Comparison of ENCODE assay signal across 13 mouse cellular contexts in genomic region chr5:117997434-117997970, GRCm38 (mm10). TPM values are rescaled to one million over a fixed set of nuclear protein-coding genes. Genes with fewer than 3 reads are reported as not detected.
DNase-seq lines count a peak whose midpoint lies in the region; ATAC-seq lines count a peak whose summit lies in the region.
"Had no signal": no experiment of that assay in that cellular context is flagged by ENCODE, and none has a peak within 500 bp of the region (broad histone marks: within the 10 kb centered on the region; RNA-seq: fewer than 3 reads in every experiment).

No protein-coding gene starts in this region.

- no peaks in the 10 kb centered on the region for H3K9me3 ChIP-seq in heart, embryonic 10.5 days
- no peaks in the 10 kb centered on the region for H3K9me3 ChIP-seq in stomach, embryonic 14.5 days (ENCODE audit: control insufficient read depth, low read depth, low read length)
- H3K9me3 ChIP-seq: embryonic facial prominence, embryonic 10.5 days; midbrain, embryonic 13.5 days; neural tube, embryonic 12.5 days had no signal

- peak; percentile 75 for ATAC-seq in stomach, embryonic 14.5 days (ENCODE audit: insufficient number of reproducible peaks, insufficient read depth, low FRiP score, low read depth)
- ATAC-seq: midbrain, embryonic 13.5 days had no signal

- H3K9ac ChIP-seq in stomach, embryonic 14.5 days (replicated peaks; ENCODE audit: low read depth, low read length), result no peak overlapping the region
- H3K9ac ChIP-seq: midbrain, embryonic 13.5 days; neural tube, embryonic 12.5 days had no signal

- intact Hi-C loops in heart, postnatal 36 days (cut with DNase I), result no loop called here

- H3K4me2 ChIP-seq in stomach, embryonic 14.5 days (replicated peaks; ENCODE audit: low read depth, low read length), result no peak overlapping the region
- H3K4me2 ChIP-seq: midbrain, embryonic 13.5 days; neural tube, embryonic 12.5 days had no signal

- peaks cover 24% of the 10 kb centered on the region for H3K4me1 ChIP-seq in heart, embryonic 10.5 days
- H3K4me1 ChIP-seq in stomach, embryonic 14.5 days (ENCODE audit: control insufficient read depth, insufficient read depth, low read length), result no peaks in the 10 kb centered on the region
- H3K4me1 ChIP-seq: midbrain, embryonic 13.5 days; neural tube, embryonic 12.5 days had no signal

- no peaks in the 10 kb centered on the region for H3K27me3 ChIP-seq in heart, embryonic 10.5 days (ENCODE audit: insufficient read depth, poor library complexity, severe bottlenecking)
- H3K27me3 ChIP-seq in stomach, embryonic 14.5 days (ENCODE audit: control insufficient read depth, insufficient read depth, low read length), result no peaks in the 10 kb centered on the region
- H3K27me3 ChIP-seq: midbrain, embryonic 13.5 days; neural tube, embryonic 12.5 days had no signal

- H3K27ac ChIP-seq in heart, embryonic 10.5 days, result peak overlapping the region; percentile 49; the same call in 1 of the 2 replicates
- peak overlapping the region; percentile 33; the same call in 1 of the 2 replicates for H3K27ac ChIP-seq in stomach, embryonic 14.5 days (ENCODE audit: low read length)
- H3K27ac ChIP-seq: embryonic facial prominence, embryonic 10.5 days; midbrain, embryonic 13.5 days; neural tube, embryonic 12.5 days had no signal

- peaks cover 95% of the 10 kb centered on the region for H3K36me3 ChIP-seq in heart, embryonic 10.5 days
- peaks cover 76% of the 10 kb centered on the region for H3K36me3 ChIP-seq in stomach, embryonic 14.5 days (ENCODE audit: control insufficient read depth, insufficient read depth, low read length)

- WGBS in heart, embryonic 10.5 days, result 22% methylated on average over 10 of the region's 10 CpGs
- 70% methylated on average over 10 of the region's 10 CpGs for WGBS in stomach, embryonic 14.5 days

- H3K4me3 ChIP-seq in heart, embryonic 10.5 days, result no peak overlapping the region
- H3K4me3 ChIP-seq in stomach, embryonic 14.5 days (ENCODE audit: low read depth, low read length), result no peak overlapping the region
- H3K4me3 ChIP-seq: embryonic facial prominence, embryonic 10.5 days; midbrain, embryonic 13.5 days; neural tube, embryonic 12.5 days had no signal

- no peak for DNase-seq in heart, embryonic 10.5 days (ENCODE audit: low spot score)
- DNase-seq in heart, postnatal 36 days, result peak; percentile 13 to 25
- peak; percentile 44 for DNase-seq in kidney, postnatal 14 days
- DNase-seq in urinary bladder, postnatal 10 days (ENCODE audit: low spot score), result no peak
- DNase-seq in adipocyte (ENCODE audit: low spot score), result no peak
- no peak for DNase-seq in right cerebral cortex, postnatal 4 days
- DNase-seq: cerebellum, adult 9-10 months; gastrocnemius, postnatal 36 days; right cerebral cortex, postnatal 14 days had no signal

RNA-seq across cellular contexts. Expression of gene Fbxo21, which starts 21.0 kb away (rescaled TPM):
- 72.2 and 73.5 TPM in 2 replicates for polyA plus RNA-seq in heart, embryonic 10.5 days (2016; fragmentation: Nextera tagmentation; extraction: Ambion mirVana)
- total RNA-seq in heart, postnatal 36 days (2021), result 10 to 100 TPM; 35.8 to 42.6 TPM
- polyA plus RNA-seq in stomach, embryonic 14.5 days (2014; fragmentation: Nextera tagmentation; extraction: Ambion mirVana), result 69.3 and 71.7 TPM in 2 replicates

RNA-seq across cellular contexts. Expression of gene Tesc, which starts 30.0 kb away (rescaled TPM):
- 10.0 and 19.0 TPM in 2 replicates for polyA plus RNA-seq in heart, embryonic 10.5 days (2016; fragmentation: Nextera tagmentation; extraction: Ambion mirVana)
- 100 to 1,000 TPM; 218 to 224 TPM for total RNA-seq in heart, postnatal 36 days (2021)
- 15.1 and 18.1 TPM in 2 replicates for polyA plus RNA-seq in stomach, embryonic 14.5 days (2014; fragmentation: Nextera tagmentation; extraction: Ambion mirVana)

Comparison
In these comparisons a context has a peak if more than half of its experiments do, and no peak if none do; other contexts are left out.
1. DNase-seq: peak in heart, postnatal 36 days (2 of 2) and kidney, postnatal 14 days (single experiment); none in heart, embryonic 10.5 days (single experiment), urinary bladder, postnatal 10 days (single experiment), adipocyte (single experiment) and right cerebral cortex, postnatal 4 days (single experiment).